ENCODE assay signal across 29 mouse cellular contexts in genomic region chr11:119520005-119520712, GRCm38 (mm10). TPM values are rescaled to one million over a fixed set of nuclear protein-coding genes. Genes with fewer than 3 reads are reported as not detected.
DNase-seq lines count a peak whose midpoint lies in the region; ATAC-seq lines count a peak whose summit lies in the region.
"Had no signal": no experiment of that assay in that cellular context is flagged by ENCODE, and none has a peak within 500 bp of the region (broad histone marks: within the 10 kb centered on the region; RNA-seq: fewer than 3 reads in every experiment).

No protein-coding gene starts in this region.

- H3K4me2 ChIP-seq in hindbrain, embryonic 16.5 days (ENCODE audit: low read length), result no peak overlapping the region
- H3K4me2 ChIP-seq: embryonic facial prominence, embryonic 15.5 days; forebrain, embryonic 12.5 days; heart, embryonic 15.5 days; hindbrain, embryonic 12.5 days; kidney, embryonic 15.5 days; limb, embryonic 15.5 days; liver, embryonic 13.5 days had no signal

- WGBS in hindbrain, embryonic 16.5 days, result 76% methylated on average over 5 of the region's 5 CpGs

- H3K27me3 ChIP-seq in hindbrain, embryonic 16.5 days (replicated peaks; ENCODE audit: control insufficient read depth, insufficient read depth, low read length), result no peaks in the 10 kb centered on the region
- H3K27me3 ChIP-seq: embryonic facial prominence, embryonic 15.5 days; hindbrain, embryonic 12.5 days had no signal

- no peaks in the 10 kb centered on the region for H3K36me3 ChIP-seq in hindbrain, embryonic 16.5 days (ENCODE audit: control insufficient read depth, insufficient read depth, low read length)
- H3K36me3 ChIP-seq: embryonic facial prominence, embryonic 10.5 days; embryonic facial prominence, embryonic 15.5 days; forebrain, embryonic 12.5 days; heart, embryonic 10.5 days; heart, embryonic 15.5 days; hindbrain, embryonic 12.5 days; kidney, embryonic 15.5 days; limb, embryonic 10.5 days; limb, embryonic 15.5 days; liver, embryonic 13.5 days; midbrain, embryonic 10.5 days had no signal

- H3K9ac ChIP-seq in hindbrain, embryonic 16.5 days (ENCODE audit: low read depth, low read length), result no peak overlapping the region
- H3K9ac ChIP-seq: embryonic facial prominence, embryonic 15.5 days; forebrain, embryonic 12.5 days; heart, embryonic 15.5 days; hindbrain, embryonic 12.5 days; kidney, embryonic 15.5 days; limb, embryonic 15.5 days; liver, embryonic 13.5 days had no signal

- intact Hi-C loops in heart, postnatal 25 days (cut with DNase I), result no loop called here

- H3K4me3 ChIP-seq in hindbrain, embryonic 16.5 days (ENCODE audit: low read length), result no peak overlapping the region
- H3K4me3 ChIP-seq: embryonic facial prominence, embryonic 10.5 days; embryonic facial prominence, embryonic 15.5 days; forebrain, embryonic 12.5 days; heart, embryonic 10.5 days; heart, embryonic 15.5 days; hindbrain, embryonic 12.5 days; kidney, embryonic 15.5 days; limb, embryonic 10.5 days; limb, embryonic 15.5 days; liver, embryonic 13.5 days; midbrain, embryonic 10.5 days had no signal

- DNase-seq in layer of hippocampus, adult 9-11 months, result peak; percentile 59
- DNase-seq in layer of hippocampus, adult 8-10 months (ENCODE audit: low spot score in 2 of 2), result no peak
- DNase-seq in right cerebral cortex, adult 18-20 months, result peak; percentile 61
- DNase-seq in right cerebral cortex, postnatal 4 days, result no peak
- peak; percentile 50 for DNase-seq in lung, postnatal 36 days
- no peak for DNase-seq in heart, postnatal 25 days (ENCODE audit: low spot score)
- DNase-seq: adrenal gland, postnatal 25 days; gastrocnemius, postnatal 25 days; heart, postnatal 36 days; kidney, adult 18-20 months; kidney, postnatal 36 days; liver, embryonic 13.5 days; thymus, postnatal 14 days had no signal

- ATAC-seq in hindbrain, embryonic 16.5 days, result no peak
- ATAC-seq: CD4-positive, CD25-positive, alpha-beta regulatory T cell, adult 4 months; midbrain, embryonic 16.5 days had no signal

- H3K27ac ChIP-seq in hindbrain, embryonic 16.5 days (ENCODE audit: low read depth, low read length), result no peak overlapping the region
- H3K27ac ChIP-seq: embryonic facial prominence, embryonic 10.5 days; embryonic facial prominence, embryonic 15.5 days; forebrain, embryonic 12.5 days; heart, embryonic 10.5 days; heart, embryonic 15.5 days; hindbrain, embryonic 12.5 days; kidney, embryonic 15.5 days; limb, embryonic 10.5 days; limb, embryonic 15.5 days; liver, embryonic 13.5 days; midbrain, embryonic 10.5 days had no signal

- H3K9me3 ChIP-seq in hindbrain, embryonic 16.5 days (ENCODE audit: control insufficient read depth, low read length), result no peaks in the 10 kb centered on the region
- H3K9me3 ChIP-seq: embryonic facial prominence, embryonic 10.5 days; embryonic facial prominence, embryonic 15.5 days; forebrain, embryonic 12.5 days; heart, embryonic 10.5 days; heart, embryonic 15.5 days; hindbrain, embryonic 12.5 days; kidney, embryonic 15.5 days; limb, embryonic 10.5 days; limb, embryonic 15.5 days; liver, embryonic 13.5 days; midbrain, embryonic 10.5 days had no signal

- peaks cover 11% of the 10 kb centered on the region for H3K4me1 ChIP-seq in hindbrain, embryonic 16.5 days (ENCODE audit: control insufficient read depth, insufficient read depth, low read depth, low read length)

RNA-seq across cellular contexts. Expression of gene Nptx1, which starts 27.4 kb away (rescaled TPM):
- 100 to 1,000 TPM; 330 to 455 (median 386) TPM for total RNA-seq in layer of hippocampus, adult 8-10 months (2022)
- 15.6 and 22.4 TPM in 2 replicates for polyA plus RNA-seq in hindbrain, embryonic 16.5 days (2015; fragmentation: Nextera tagmentation; extraction: Ambion mirVana)
- under 1 TPM; 0.26 to 0.34 TPM for total RNA-seq in heart, postnatal 25 days (2021)
- total RNA-seq: common myeloid progenitor, adult 5-6 weeks; megakaryocyte progenitor cell, adult 5-6 weeks; neutrophil, adult 5-6 weeks had no signal
- polyA plus RNA-seq: CD4-positive, CD25-positive, alpha-beta regulatory T cell, adult 4 months had no signal

RNA-seq across cellular contexts. Expression of gene Endov, which starts 29.0 kb away (rescaled TPM):
- 10 to 100 TPM; 28.8 to 39.7 (median 32.2) TPM for total RNA-seq in layer of hippocampus, adult 8-10 months (2022)
- 15.1 and 17.1 TPM in 2 replicates for polyA plus RNA-seq in hindbrain, embryonic 16.5 days (2015; fragmentation: Nextera tagmentation; extraction: Ambion mirVana)
- 10 to 100 TPM in 1 of 2 experiments, 1 to 10 TPM in 1; 7.1 to 10.3 TPM for total RNA-seq in heart, postnatal 25 days (2021)

Comparison
In these comparisons a context has a peak if more than half of its experiments do, and no peak if none do; other contexts are left out.
1. DNase-seq: peak in layer of hippocampus, adult 9-11 months (single experiment), right cerebral cortex, adult 18-20 months (single experiment) and lung, postnatal 36 days (single experiment); none in layer of hippocampus, adult 8-10 months (0 of 2), right cerebral cortex, postnatal 4 days (single experiment) and heart, postnatal 25 days (single experiment).
2. RNA of gene Nptx1, which starts 27.4 kb away (total RNA-seq): 330 to 455 TPM in layer of hippocampus, adult 8-10 months; 0.26 to 0.34 TPM in heart, postnatal 25 days; every median in the first group is over 100 times any median in the second.